Mouse (Mus musculus) erythroid progenitor cell, adult 5-6 weeks (primary cell): ENCODE results near the gene Isg20. TPM values are rescaled to one million over a fixed set of nuclear protein-coding genes. Genes with fewer than 3 reads are reported as not detected.

Experiments
- ATAC-seq: replicated peaks from 2 replicates; pipeline ENCODE4 v1.8.0; 2016; ENCODE audit warnings: moderate number of reproducible peaks, mild to moderate bottlenecking, moderate TSS enrichment, inconsistent platforms; ENCODE audit not compliant: poor library complexity, low FRiP score, severe bottlenecking
- total RNA-seq, 2 experiments: library from RNA; stranded (forward) in 1 of 2; stranded (reverse) in 1 of 2; fragments of 150-400 nt in 1 of 2; fragments of 186-747, 209-891 nt in 1 of 2; gene quantifications; 2 replicates each; pipeline versions ENCODE4 v1.2.3 to v1.2.4; 2015 to 2017; ENCODE audit warnings: low replicate concordance in 2 of 2

Gene Isg20
- total RNA-seq (2015; ENCODE audit: low replicate concordance): 649 and 766 TPM in 2 replicates
- total RNA-seq (2017; ENCODE audit: low replicate concordance): 322 and 333 TPM in 2 replicates

GRCm38 (mm10) chr7:78912974-78913474 lies at the start of gene Isg20:
Gene Isg20 (plus strand): TSS chr7:78913424.
- no peak for ATAC-seq

DNA sequence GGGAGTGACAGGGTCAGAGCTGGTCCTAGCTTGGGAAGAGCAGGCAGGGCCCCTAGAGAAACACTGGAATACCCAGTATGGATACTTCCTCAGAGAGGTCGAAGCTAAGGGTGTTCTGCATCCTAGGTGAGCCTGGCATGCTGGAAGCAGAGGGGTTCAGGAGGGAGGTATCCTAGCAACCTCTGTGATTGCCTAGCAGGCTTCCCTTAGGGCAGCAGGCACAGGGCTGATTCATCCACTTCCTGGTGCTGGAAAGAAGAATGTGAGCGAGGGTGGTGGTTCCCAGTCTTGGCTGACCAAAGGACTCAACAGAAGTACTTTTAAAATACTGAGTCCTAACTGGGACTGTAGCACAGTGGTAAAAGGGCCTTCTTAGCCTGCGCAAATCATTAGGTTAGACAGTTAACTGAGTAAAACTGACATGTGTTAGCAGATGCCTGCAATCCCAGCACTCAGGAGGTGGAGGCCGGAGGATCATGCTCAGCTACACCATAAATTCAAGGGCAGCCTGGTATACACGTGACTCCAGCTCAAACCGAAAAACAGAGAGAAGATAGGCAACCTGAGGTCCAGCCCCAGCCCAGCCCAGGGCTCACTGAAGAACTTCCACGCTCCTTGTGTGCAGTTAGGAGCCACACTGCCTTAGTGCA lies 49.3 kb upstream of the Isg20 start:
- ATAC-seq: no peak

- ATAC-seq: no peak
These were observed 48.8 kb upstream of the Isg20 start for GRCm38 (mm10) chr7:78864446-78864802.

DNA sequence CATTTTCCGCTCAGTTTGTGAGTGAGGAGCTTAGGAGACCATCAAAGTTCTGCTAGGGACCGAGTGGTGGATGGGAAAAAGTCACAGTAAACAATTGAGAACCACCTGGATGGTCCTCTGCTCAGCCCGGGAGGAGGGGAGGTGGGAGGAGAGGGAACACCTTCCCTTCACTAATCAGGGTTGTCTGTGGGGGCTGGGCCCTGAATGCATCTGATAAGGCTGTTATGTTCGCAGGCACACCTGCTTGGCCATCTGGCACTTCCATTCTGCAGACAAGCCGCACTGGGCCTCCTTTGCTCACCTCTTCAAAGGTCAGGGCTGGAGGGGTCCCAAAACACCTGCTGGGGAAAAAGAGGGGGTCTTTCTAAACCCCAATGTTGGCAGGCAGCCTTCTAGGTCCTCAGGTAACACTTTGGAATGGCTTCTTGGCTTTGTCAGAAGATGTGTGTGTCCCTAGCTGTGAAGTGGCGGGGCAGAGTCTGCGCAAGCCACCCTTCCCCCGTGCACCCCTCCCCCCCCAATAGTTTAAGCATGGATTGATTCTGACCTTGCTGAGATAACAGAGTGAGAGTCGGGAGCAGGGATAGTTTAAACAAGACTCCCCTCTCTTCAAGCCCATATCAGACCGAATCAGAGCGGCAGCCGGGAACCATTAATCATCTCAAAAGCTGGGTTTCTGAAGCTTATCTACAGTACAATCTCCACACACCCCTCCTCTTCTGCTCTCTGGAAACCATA lies 47.8 kb upstream of the Isg20 start:
- ATAC-seq: no peak

GRCm38 (mm10) chr7:78868731-78869130 lies 44.5 kb upstream of the Isg20 start:
- no peak for ATAC-seq

- ATAC-seq: no peak
These were observed 40.9 kb upstream of the Isg20 start for GRCm38 (mm10) chr7:78872366-78872765.

- ATAC-seq: no peak
These were observed 40.4 kb upstream of the Isg20 start for GRCm38 (mm10) chr7:78872831-78873230.

DNA sequence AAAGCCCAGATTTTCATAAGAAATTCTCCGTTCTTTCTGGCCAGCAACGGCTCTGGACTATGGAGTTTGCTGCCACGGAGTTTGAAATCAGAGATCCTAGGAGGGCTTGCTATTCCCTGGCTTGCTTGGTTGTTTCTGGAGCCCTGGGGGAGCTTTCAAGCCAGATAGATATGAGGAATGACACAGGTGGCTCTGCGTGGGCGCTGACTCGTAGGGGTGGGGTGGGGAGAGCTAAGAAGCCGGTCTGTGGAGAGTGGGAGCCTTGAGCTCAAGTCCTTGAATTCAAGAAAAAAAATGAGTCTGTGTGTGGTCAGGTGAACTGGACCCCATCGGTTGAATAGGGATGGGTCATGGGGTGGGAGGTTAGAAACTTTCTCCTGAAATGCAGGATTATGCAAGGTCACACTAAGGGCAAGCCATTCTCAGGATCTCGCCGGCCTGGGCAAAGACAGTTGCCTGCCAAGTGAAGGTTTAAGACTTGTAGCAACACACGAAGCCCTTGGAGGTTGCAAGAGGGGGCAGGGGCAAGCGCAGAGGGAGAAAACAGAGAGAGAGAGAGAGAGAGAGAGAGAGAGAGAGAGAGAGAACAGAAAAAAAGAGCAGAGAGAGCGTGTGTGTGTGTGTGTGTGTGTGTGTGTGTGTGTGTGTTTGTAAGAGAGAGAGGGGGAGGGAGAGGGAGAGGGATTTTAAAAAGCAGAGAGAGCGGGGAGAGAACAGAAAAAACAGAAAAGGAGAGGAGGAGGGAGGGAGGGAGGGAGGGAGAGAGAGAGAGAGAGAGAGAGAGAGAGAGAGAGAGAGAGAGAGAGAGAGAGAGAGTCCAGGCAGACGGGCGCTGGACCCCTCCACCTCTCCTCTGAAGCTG lies 31.4 kb upstream of the Isg20 start:
- ATAC-seq: no peak

DNA sequence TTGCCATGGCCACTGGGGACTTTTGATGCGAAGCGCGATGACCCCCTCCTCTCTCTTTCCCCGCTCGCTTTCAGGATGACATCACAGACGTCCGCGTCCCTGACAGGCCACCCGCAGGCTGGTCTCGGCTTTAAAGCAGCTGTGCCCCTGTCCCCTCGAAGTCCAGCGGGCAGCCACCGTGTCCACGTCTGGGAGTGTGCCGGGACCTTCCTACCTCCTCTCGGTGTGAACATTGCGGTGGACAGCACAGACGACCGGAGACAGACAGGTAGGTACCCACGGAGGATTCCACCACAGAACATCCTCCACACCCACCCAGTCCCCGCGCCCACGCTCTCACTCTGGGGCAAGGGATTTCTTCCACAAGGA lies 30.8 kb upstream of the Isg20 start:
- no peak for ATAC-seq

- no peak for ATAC-seq
These were observed 30.1 kb upstream of the Isg20 start for GRCm38 (mm10) chr7:78883016-78883725.

GRCm38 (mm10) chr7:78883726-78884060 lies 29.5 kb upstream of the Isg20 start:
- no peak for ATAC-seq

GRCm38 (mm10) chr7:78884139-78884538 lies 29.1 kb upstream of the Isg20 start:
- no peak for ATAC-seq

DNA sequence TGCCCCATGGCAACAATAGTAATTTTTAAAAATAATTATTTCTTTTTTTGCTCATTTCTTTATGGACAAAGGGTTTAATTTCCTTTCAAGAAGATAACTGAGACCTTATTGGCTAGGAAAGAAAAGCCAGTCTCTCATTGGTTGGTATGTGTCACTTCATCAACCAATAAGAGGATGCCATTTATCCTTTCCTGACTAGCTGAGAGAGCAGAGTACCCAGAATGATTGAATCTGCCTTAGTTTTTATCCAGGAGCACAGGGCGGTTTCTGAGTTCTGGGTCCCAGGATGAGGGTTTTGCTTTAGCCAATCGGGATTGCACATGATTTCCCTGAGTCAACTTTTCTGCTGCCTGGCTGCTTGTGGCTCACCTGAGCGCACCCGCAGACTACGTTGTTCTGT lies 27.8 kb upstream of the Isg20 start:
- no peak for ATAC-seq

GRCm38 (mm10) chr7:78886496-78886895 lies 26.7 kb upstream of the Isg20 start:
- ATAC-seq: no peak

DNA sequence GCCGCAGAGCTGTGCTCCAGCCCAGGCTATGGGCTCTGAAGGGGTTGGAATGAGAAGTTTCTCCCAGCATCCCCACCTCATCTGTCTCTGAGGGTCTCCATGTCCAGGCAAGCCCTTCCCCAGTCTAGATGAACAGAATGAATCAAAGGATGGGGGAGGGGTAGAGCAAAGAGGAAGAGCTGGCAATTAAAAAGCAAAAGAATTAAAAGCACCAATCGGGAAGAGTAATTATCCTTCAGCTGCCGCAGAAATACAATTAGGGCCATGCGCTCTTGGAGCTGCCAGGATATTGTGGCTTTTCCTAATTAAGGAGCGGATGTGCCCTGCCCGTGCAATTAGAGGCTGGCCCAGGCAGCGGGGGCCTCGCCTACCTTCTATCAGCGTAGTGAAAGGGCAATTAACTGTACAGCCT lies 25.8 kb upstream of the Isg20 start:
- no peak for ATAC-seq

GRCm38 (mm10) chr7:78890641-78891040 lies 22.6 kb upstream of the Isg20 start:
- ATAC-seq: peak; percentile 58

GRCm38 (mm10) chr7:78893917-78894316 lies 19.3 kb upstream of the Isg20 start:
- no peak for ATAC-seq

DNA sequence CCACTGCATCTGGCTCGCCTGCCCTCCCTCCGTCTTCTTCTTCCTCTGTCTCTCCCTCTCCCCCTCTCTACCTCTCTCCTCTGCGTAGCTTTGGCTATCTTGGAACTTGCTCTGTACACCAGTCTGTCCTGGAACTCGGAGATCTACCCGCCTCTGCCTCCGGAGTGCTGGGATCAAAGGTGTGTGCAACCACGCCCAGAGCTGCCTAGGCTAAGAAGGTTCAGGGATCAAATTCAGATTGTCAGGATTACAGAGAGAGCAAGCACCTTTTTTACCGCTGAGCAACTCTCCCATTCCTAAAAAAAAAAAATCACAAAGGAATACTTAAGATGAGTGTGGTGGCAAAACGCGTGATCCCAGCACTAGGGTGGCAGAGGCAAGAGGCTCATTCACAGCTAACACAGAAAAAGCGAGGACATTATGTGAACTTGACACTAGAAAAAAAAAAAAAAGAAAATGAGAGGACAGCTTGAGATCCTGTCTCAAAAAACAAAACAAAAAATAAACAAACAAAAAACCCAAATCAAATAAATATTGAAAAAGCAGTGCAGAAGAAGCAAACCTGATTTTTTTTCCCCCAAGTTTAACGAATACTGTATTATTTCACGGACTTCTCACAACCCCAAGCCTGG lies 18.1 kb upstream of the Isg20 start:
- ATAC-seq: no peak

DNA sequence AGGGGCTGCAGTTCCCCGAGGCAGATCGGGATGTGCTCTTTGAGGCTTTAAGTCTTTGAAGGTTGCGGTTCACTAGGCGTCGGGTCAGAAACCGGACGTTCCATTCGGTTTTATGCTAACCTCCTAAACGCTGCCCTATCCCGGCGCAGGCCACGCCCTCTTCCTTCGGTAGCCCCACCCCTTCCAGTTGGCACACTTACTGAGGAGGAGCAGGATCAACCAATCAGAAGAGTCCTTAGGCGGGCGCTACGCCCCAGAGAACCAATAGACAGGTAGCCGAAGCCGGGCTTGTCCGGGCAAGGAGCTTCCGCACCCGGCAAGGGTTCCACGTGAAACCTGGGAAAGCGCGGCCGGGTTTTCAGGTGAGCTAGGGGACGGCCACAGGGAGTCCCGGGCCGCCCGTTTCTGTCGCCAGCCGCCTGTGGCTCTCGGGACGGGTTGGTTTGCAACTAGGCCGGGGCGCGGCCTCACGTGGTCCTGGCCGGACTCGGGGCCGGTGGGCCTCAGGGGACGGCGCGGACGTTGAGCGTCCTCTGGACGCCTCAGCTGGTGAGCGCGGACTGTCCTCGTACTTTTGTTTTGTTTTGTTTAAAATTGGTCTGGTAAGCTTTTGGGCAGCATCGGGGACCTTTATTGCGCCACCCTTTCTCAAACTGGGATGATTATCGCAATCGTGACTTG lies 17.4 kb upstream of the Isg20 start, which contains the start of gene Aen:
Aen (plus strand) TSS at position 202 of the 681 bp plus-strand sequence.
- peak; percentile 99 for ATAC-seq
